Mouse (Mus musculus): Measurements from ENCODE around the gene Abcc6. TPM values are rescaled to one million over a fixed set of nuclear protein-coding genes. Genes with fewer than 3 reads are reported as not detected.
"Not testable (repeated sequence)": the region's sequence is repeated elsewhere in the genome, so short reads cannot be mapped to it uniquely, and the experiment has no call there.

The Abcc6 gene
- polyA plus RNA-seq, 1 experiment from 2014 or later, result 0.15 TPM

- ATAC-seq (ENCODE audit: insufficient read depth, low FRiP score, low TSS enrichment), result no peak
- Histone ChIP-seq H3K4me3 (ENCODE audit: low read depth, low read length) (no peak overlapping the region), H3K27me3 (ENCODE audit: control insufficient read depth, insufficient read depth, low read length) (no peaks in the 10 kb centered on the region), H3K9me3 (ENCODE audit: control insufficient read depth, low read length) (no peaks in the 10 kb centered on the region), H3K27ac (ENCODE audit: low read depth, low read length) (no peak overlapping the region), H3K36me3 (ENCODE audit: control insufficient read depth, insufficient read depth, low read length) (no peaks in the 10 kb centered on the region), H3K4me2 (ENCODE audit: low read depth) (no peak overlapping the region), H3K4me1 (ENCODE audit: control insufficient read depth, insufficient read depth, low read length) (no peaks in the 10 kb centered on the region), H3K9ac (ENCODE audit: low read length) (no peak overlapping the region)
- 79% methylated on average over 6 of the region's 6 CpGs for WGBS
- no peak for DNase-seq (ENCODE audit: low spot score)
Observed at GRCm38 (mm10) chr7:45974512-45974911, 55.6 kb downstream of the Abcc6 start.

DNA sequence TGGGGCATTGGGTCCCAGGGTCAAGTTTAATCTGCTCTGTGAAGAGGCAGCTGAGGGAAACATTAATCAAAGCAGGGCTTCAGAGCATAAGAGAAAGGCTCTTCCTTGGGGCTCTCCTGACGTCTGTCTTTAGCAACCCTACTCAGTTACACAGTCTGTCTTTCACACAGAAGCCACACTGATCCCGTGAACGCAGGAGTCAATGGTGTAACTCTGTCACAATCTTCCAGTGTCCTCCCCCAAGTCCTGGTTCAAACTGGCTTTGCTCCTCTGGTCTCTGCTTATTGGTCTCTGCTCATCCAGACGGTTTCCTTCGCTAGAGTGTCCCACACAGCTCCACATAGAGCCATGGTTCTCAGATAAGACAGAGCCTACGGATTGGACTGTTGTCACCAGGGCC lies 56.0 kb downstream of the Abcc6 start:
- no peak for ATAC-seq (ENCODE audit: insufficient read depth, low FRiP score, low TSS enrichment)

DNA sequence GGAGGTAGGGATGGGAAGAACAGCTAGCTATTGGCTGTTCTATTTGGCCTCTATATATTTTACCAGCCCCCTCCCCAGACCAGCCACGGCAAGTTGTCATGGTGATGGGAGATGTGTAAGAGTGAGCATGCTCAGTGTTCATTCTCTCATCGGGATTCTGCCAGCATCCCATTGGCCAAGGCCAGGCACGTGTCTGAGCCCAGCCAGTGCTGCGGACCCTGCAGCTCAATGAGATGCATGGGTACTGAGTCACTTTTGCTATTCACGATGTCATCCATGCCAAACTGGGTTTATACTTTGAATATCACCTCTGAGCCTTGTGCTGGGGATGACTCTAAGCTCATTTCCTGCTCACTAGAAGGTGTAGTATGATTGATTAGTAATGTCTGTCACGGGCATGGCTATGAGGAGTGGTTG lies 56.8 kb downstream of the Abcc6 start:
- Histone ChIP-seq H3K27ac (ENCODE audit: low read depth, low read length) (no peak overlapping the region), H3K4me2 (ENCODE audit: low read depth) (no peak overlapping the region), H3K9me3 (ENCODE audit: control insufficient read depth, low read length) (no peaks in the 10 kb centered on the region), H3K36me3 (ENCODE audit: control insufficient read depth, insufficient read depth, low read length) (no peaks in the 10 kb centered on the region), H3K4me1 (ENCODE audit: control insufficient read depth, insufficient read depth, low read length) (no peaks in the 10 kb centered on the region), H3K27me3 (ENCODE audit: control insufficient read depth, insufficient read depth, low read length) (no peaks in the 10 kb centered on the region), H3K4me3 (ENCODE audit: low read depth, low read length) (no peak overlapping the region), H3K9ac (ENCODE audit: low read length) (no peak overlapping the region)
- ATAC-seq (ENCODE audit: insufficient read depth, low FRiP score, low TSS enrichment) (no peak), DNase-seq (ENCODE audit: low spot score) (no peak)
- 77% methylated on average over 6 of the region's 6 CpGs for WGBS

More for the DNA sequence above, 56.0 kb downstream of the Abcc6 start:
- no peaks in the 10 kb centered on the region for H3K36me3 ChIP-seq (ENCODE audit: control insufficient read depth, insufficient read depth, low read length)
- 78% methylated on average over 6 of the region's 6 CpGs for WGBS
- no peak overlapping the region for H3K4me2 ChIP-seq (ENCODE audit: low read depth)
- H3K27ac ChIP-seq (ENCODE audit: low read depth, low read length), result no peak overlapping the region
- no peaks in the 10 kb centered on the region for H3K27me3 ChIP-seq (ENCODE audit: control insufficient read depth, insufficient read depth, low read length)
- no peak overlapping the region for H3K4me3 ChIP-seq (ENCODE audit: low read depth, low read length)
- H3K4me1 ChIP-seq (ENCODE audit: control insufficient read depth, insufficient read depth, low read length), result no peaks in the 10 kb centered on the region
- H3K9me3 ChIP-seq (ENCODE audit: control insufficient read depth, low read length), result no peaks in the 10 kb centered on the region
- no peak for DNase-seq (ENCODE audit: low spot score)
- H3K9ac ChIP-seq (ENCODE audit: low read length), result no peak overlapping the region

- no peak for ATAC-seq (ENCODE audit: insufficient read depth, low FRiP score, low TSS enrichment)
- WGBS, result 80% methylated on average over 11 of the region's 11 CpGs
Observed at GRCm38 (mm10) chr7:45971831-45972723, 58.0 kb downstream of the Abcc6 start.

GRCm38 (mm10) chr7:45956611-45957010 lies 73.5 kb downstream of the Abcc6 start:
- Histone ChIP-seq H3K4me2 (ENCODE audit: low read depth) (no peak overlapping the region), H3K4me1 (ENCODE audit: control insufficient read depth, insufficient read depth, low read length) (no peaks in the 10 kb centered on the region), H3K9me3 (ENCODE audit: control insufficient read depth, low read length) (no peaks in the 10 kb centered on the region), H3K27ac (ENCODE audit: low read depth, low read length) (no peak overlapping the region), H3K4me3 (ENCODE audit: low read depth, low read length) (no peak overlapping the region), H3K36me3 (ENCODE audit: control insufficient read depth, insufficient read depth, low read length) (no peaks in the 10 kb centered on the region), H3K27me3 (ENCODE audit: control insufficient read depth, insufficient read depth, low read length) (no peaks in the 10 kb centered on the region), H3K9ac (ENCODE audit: low read length) (no peak overlapping the region)
- no peak for ATAC-seq (ENCODE audit: insufficient read depth, low FRiP score, low TSS enrichment)
- DNase-seq (ENCODE audit: low spot score), result no peak
- WGBS, result 69% methylated on average over 4 of the region's 4 CpGs

More at GRCm38 (mm10) chr7:45971831-45972723, 58.0 kb downstream of the Abcc6 start:
- no peak overlapping the region for H3K4me3 ChIP-seq (ENCODE audit: low read depth, low read length)
- H3K27ac ChIP-seq (ENCODE audit: low read depth, low read length), result no peak overlapping the region
- no peaks in the 10 kb centered on the region for H3K36me3 ChIP-seq (ENCODE audit: control insufficient read depth, insufficient read depth, low read length)
- H3K9ac ChIP-seq (ENCODE audit: low read length), result no peak overlapping the region
- H3K9me3 ChIP-seq (ENCODE audit: control insufficient read depth, low read length), result no peaks in the 10 kb centered on the region
- no peak for DNase-seq (ENCODE audit: low spot score)
- H3K27me3 ChIP-seq (ENCODE audit: control insufficient read depth, insufficient read depth, low read length), result no peaks in the 10 kb centered on the region
- H3K4me1 ChIP-seq (ENCODE audit: control insufficient read depth, insufficient read depth, low read length), result no peaks in the 10 kb centered on the region
- H3K4me2 ChIP-seq (ENCODE audit: low read depth), result no peak overlapping the region

GRCm38 (mm10) chr7:45949061-45949460 lies 81.0 kb downstream of the Abcc6 start:
- ATAC-seq (ENCODE audit: insufficient read depth, low FRiP score, low TSS enrichment) (no peak), DNase-seq (ENCODE audit: low spot score) (no peak)
- no peaks in the 10 kb centered on the region for H3K9me3 ChIP-seq (ENCODE audit: control insufficient read depth, low read length)
- no peak overlapping the region for H3K27ac ChIP-seq (ENCODE audit: low read depth, low read length)
- WGBS, result 85% methylated on average over 4 of the region's 4 CpGs
- H3K4me2 ChIP-seq (ENCODE audit: low read depth), result no peak overlapping the region
- H3K27me3 ChIP-seq (ENCODE audit: control insufficient read depth, insufficient read depth, low read length), result no peaks in the 10 kb centered on the region
- no peak overlapping the region for H3K9ac ChIP-seq (ENCODE audit: low read length)
- H3K4me3 ChIP-seq (ENCODE audit: low read depth, low read length), result no peak overlapping the region
- H3K4me1 ChIP-seq (ENCODE audit: control insufficient read depth, insufficient read depth, low read length), result no peaks in the 10 kb centered on the region
- H3K36me3 ChIP-seq (ENCODE audit: control insufficient read depth, insufficient read depth, low read length), result no peaks in the 10 kb centered on the region

- not testable (repeated sequence) for H3K4me2 ChIP-seq (ENCODE audit: low read depth); H3K27me3 ChIP-seq (ENCODE audit: control insufficient read depth, insufficient read depth, low read length); ATAC-seq (ENCODE audit: insufficient read depth, low FRiP score, low TSS enrichment); H3K4me1 ChIP-seq (ENCODE audit: control insufficient read depth, insufficient read depth, low read length); H3K9ac ChIP-seq (ENCODE audit: low read length); H3K4me3 ChIP-seq (ENCODE audit: low read depth, low read length); H3K9me3 ChIP-seq (ENCODE audit: control insufficient read depth, low read length); H3K27ac ChIP-seq (ENCODE audit: low read depth, low read length); DNase-seq (ENCODE audit: low spot score); H3K36me3 ChIP-seq (ENCODE audit: control insufficient read depth, insufficient read depth, low read length)
- 88% methylated on average over 1 of the region's 1 CpGs for WGBS
Observed at GRCm38 (mm10) chr7:45943280-45943679, 86.8 kb downstream of the Abcc6 start.

- Histone ChIP-seq H3K27ac (ENCODE audit: low read depth, low read length) (no peak overlapping the region), H3K9ac (ENCODE audit: low read length) (no peak overlapping the region), H3K4me3 (ENCODE audit: low read depth, low read length) (no peak overlapping the region), H3K36me3 (ENCODE audit: control insufficient read depth, insufficient read depth, low read length) (no peaks in the 10 kb centered on the region), H3K27me3 (ENCODE audit: control insufficient read depth, insufficient read depth, low read length) (no peaks in the 10 kb centered on the region), H3K9me3 (ENCODE audit: control insufficient read depth, low read length) (no peaks in the 10 kb centered on the region), H3K4me1 (ENCODE audit: control insufficient read depth, insufficient read depth, low read length) (no peaks in the 10 kb centered on the region), H3K4me2 (ENCODE audit: low read depth) (no peak overlapping the region)
- DNase-seq (ENCODE audit: low spot score) (no peak), ATAC-seq (ENCODE audit: insufficient read depth, low FRiP score, low TSS enrichment) (no peak)
- WGBS, result 92% methylated on average over 9 of the region's 9 CpGs
Observed at GRCm38 (mm10) chr7:45941986-45942385, 88.1 kb downstream of the Abcc6 start.

DNA sequence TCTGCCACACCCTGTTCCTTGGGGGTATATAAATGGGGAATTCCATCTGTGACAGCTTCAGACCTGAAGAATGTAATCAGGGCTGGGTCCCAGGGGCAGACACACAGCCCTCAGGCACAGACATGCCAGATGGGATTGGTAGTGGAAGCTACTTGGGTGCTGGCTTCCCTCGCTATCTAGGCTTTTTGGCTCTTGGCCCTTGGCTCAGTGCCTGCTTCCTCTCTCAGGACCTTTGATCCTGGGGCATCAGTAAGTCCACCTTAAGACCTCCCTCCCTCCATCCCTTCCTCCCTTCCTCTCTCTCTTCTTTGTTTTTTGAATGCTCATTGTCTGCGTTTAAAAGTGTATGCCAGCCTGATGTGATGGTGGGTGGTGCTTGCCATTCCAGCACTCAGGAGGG lies 90.3 kb downstream of the Abcc6 start:
- Histone ChIP-seq H3K4me2 (ENCODE audit: low read depth) (no peak overlapping the region), H3K27me3 (ENCODE audit: control insufficient read depth, insufficient read depth, low read length) (no peaks in the 10 kb centered on the region), H3K36me3 (ENCODE audit: control insufficient read depth, insufficient read depth, low read length) (no peaks in the 10 kb centered on the region), H3K4me3 (ENCODE audit: low read depth, low read length) (no peak overlapping the region), H3K9ac (ENCODE audit: low read length) (no peak overlapping the region), H3K27ac (ENCODE audit: low read depth, low read length) (no peak overlapping the region), H3K9me3 (ENCODE audit: control insufficient read depth, low read length) (no peaks in the 10 kb centered on the region), H3K4me1 (ENCODE audit: control insufficient read depth, insufficient read depth, low read length) (no peaks in the 10 kb centered on the region)
- ATAC-seq (ENCODE audit: insufficient read depth, low FRiP score, low TSS enrichment) (no peak), DNase-seq (ENCODE audit: low spot score) (no peak)
- 50% methylated on average over 2 of the region's 2 CpGs for WGBS

Measured in neural tube, embryonic 11.5 days (tissue).